Mouse (Mus musculus) cerebellum, postnatal 4 days (tissue): ENCODE measurements at regions not wholly inside any gene's neighbourhood (a gene's known extent, or its start where the extent isn't known, plus 50 kb on each side); places are given as distances from the start of the nearest gene placed in this dataset.

Source experiments
- DNase-seq, 2 experiments: peaks; one replicate each; pipeline ENCODE4 v3.0.0; 2022; ENCODE audit warnings: low spot score in 2 of 2, mixed read lengths in 1 of 2

DNA sequence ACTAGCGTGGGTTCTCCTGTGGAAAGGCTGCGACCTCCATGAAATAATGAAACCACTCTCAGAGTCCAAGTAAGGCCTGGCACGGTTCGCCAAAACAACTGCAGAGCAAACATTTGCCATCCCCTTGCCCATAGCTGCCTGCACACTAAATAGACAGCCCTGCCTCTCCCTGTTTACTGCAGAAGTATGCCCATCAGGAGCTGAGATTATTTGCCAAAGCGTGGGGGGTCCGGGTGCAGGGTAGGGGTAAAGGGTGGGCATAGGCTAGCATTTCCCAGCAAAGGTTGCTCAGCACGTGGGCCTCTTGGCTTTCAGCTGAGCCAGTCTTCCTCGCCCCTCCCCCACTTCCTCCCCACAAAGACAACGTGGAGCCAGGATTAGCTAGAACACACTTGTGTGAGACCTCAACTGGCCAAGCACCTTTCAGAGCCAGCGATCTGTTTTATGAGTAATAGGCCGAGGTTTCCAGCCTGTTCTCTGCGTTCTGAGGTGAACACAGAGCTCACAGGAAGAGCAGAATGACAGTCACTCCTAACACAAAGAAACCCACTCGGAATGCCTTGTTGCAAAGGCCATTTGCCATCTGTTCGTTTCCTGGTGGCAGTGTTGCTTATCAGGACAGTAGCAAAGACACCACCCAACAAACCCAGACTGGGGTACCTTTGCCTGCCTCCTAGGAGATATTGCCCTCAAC, 55.6 kb upstream of the Cep85l start:
- DNase-seq, result peak in 1 of 2 experiments; percentile 62

DNA sequence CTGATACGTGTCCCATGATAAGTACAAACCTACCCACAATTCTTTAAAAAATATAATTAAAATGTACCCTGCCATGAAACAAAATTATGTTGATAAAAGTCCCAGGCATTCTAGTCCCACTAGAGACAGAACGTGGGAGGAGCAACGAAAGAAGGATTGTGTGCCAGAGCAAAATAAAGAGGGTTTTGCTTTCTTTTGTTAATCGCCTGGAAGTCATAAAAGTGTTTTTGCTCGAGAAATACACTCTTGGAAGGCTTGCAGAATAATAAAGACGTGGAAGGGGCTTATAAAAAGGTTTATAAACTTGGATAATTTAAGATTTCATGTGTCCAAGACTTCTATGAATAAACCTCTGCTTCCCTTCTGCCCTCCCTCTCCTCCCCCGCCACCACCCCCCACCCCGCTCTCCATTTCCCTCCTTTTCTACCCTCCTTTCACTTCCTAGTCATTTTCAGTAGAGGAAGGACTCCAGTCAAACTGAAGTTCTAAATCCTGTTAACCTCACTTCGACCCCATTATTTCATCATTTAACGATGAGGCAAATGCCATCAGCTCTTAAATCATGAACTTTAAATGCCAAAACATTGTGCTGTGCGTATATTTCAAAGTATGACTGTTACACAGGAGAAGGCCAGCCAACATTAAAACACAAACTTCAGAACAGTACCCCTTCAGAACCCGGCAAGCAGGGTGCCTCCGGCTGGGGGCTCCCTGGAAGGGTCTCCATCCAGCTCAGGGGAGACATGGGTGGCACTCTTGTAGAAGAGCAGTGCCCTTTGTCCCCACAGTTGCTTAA, 54.8 kb upstream of the Cep85l start:
- DNase-seq, result no peak

DNA sequence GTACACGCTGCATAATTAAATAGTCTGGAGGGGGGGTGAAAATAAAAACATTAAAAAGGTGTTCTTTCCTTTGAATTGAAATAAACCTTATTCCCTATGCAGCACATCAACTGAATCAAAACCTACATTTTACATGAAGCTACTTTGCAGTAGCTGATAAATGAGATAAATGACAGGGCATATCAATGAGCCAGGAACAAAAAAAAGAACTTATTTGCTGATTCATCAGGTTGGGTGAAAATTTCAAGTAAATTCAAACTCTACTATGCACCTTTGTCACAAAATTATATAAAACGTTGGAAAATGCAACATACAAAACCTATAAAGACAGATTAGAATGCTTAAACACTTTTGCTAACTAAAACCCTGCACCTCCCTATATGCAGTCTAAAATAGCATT, 53.0 kb upstream of the Cep85l start:
- no peak for DNase-seq

DNA sequence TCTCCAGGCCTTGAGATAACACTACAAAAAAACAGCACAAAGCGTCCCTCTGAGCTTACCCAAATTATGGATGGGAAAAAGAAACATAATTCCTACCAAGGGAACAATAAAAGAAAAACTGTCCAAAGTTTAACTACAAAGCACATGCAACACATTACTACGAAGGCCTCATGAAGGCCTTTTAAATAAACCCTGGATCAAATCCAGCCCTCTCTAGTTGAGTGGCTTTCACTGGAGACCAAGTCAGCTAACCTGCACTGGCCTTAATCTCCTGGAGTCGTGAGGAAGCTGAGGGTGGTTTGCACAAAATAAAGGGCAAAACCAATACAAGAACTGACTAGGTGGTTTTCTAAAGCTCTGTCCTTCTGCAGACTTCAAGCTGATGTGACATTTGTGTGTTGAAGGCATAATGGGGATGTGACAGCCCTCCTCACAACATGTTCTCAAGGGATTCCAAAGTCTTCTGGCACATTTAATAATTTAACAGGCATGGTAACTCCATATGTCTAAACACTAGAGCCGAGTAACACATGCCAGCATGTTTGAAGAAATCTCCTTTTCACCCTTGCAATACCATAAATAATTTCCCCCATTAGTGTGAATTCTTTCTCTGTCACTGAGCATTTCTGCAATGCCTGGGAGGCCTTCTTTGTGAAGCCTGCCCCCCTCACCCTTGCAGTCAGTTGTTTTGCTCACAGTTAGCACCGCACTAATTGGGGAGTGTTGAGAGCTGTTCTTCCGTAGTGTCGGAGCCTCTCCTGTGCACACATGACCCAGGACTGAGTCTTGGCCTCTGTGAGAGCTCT, 50.0 kb upstream of the Cep85l start:
- no peak for DNase-seq
